ENCODE assay signal across 11 mouse cellular contexts in genomic region chr12:108403957-108404356, GRCm38 (mm10). TPM values are rescaled to one million over a fixed set of nuclear protein-coding genes. Genes with fewer than 3 reads are reported as not detected.
DNase-seq lines count a peak whose midpoint lies in the region; ATAC-seq lines count a peak whose summit lies in the region.
"Had no signal": no experiment of that assay in that cellular context is flagged by ENCODE, and none has a peak within 500 bp of the region (broad histone marks: within the 10 kb centered on the region; RNA-seq: fewer than 3 reads in every experiment).

No protein-coding gene starts in this region.

- H3K9me3 ChIP-seq in limb, embryonic 10.5 days (replicated peaks): no peaks in the 10 kb centered on the region
- H3K9me3 ChIP-seq: embryonic facial prominence, embryonic 12.5 days had no signal

- peak; percentile 83 for ATAC-seq in frontal cortex, adult (ENCODE audit: low TSS enrichment)

- H3K4me1 ChIP-seq in limb, embryonic 10.5 days: peaks cover 24% of the 10 kb centered on the region

- H3K4me3 ChIP-seq in limb, embryonic 10.5 days: no peak overlapping the region
- H3K4me3 ChIP-seq: embryonic facial prominence, embryonic 12.5 days had no signal

- no peaks in the 10 kb centered on the region for H3K27me3 ChIP-seq in limb, embryonic 10.5 days (ENCODE audit: low read depth, poor library complexity, severe bottlenecking)
- H3K27me3 ChIP-seq: embryonic facial prominence, embryonic 12.5 days had no signal

- H3K36me3 ChIP-seq in limb, embryonic 10.5 days: no peaks in the 10 kb centered on the region
- H3K36me3 ChIP-seq: embryonic facial prominence, embryonic 12.5 days had no signal

- intact Hi-C loops in heart, postnatal 14 days (cut with DNase I): loop anchor here (5.0 kb wide), 1 partner anchor 37 kb away; no protein-coding TSS in a partner anchor

- WGBS in limb, embryonic 10.5 days: 57% methylated on average over 6 of the region's 6 CpGs

- no peak for DNase-seq in frontal cortex, postnatal 14 days (ENCODE audit: low spot score in 2 of 2)
- DNase-seq in NIH3T3 (ENCODE audit: low read depth): peak; percentile 97
- peak; percentile 34 to 43 for DNase-seq in heart, postnatal 14 days
- peak; percentile 45 for DNase-seq in limb, embryonic 10.5 days (ENCODE audit: low spot score)
- peak; percentile 21 for DNase-seq in yolk sac, embryonic 10.5 days (ENCODE audit: low spot score)
- no peak for DNase-seq in frontal cortex, postnatal 10 days (ENCODE audit: low spot score in 2 of 2)
- DNase-seq in spleen, adult 18-20 months: no peak

- H3K27ac ChIP-seq in limb, embryonic 10.5 days: no peak overlapping the region
- H3K27ac ChIP-seq: embryonic facial prominence, embryonic 12.5 days; liver, embryonic 14.5 days had no signal

RNA-seq across cellular contexts. Expression of gene Eml1, which starts 33.2 kb away (rescaled TPM):
- total RNA-seq in heart, postnatal 14 days (2021): 10 to 100 TPM; 81.7 to 89.8 TPM
- 47.1 and 64.7 TPM in 2 replicates for polyA plus RNA-seq in limb, embryonic 10.5 days (2016; fragmentation: Nextera tagmentation; extraction: Ambion mirVana)
- total RNA-seq: CH12.LX had no signal

Comparison
In these comparisons a context has a peak if more than half of its experiments do, and no peak if none do; other contexts are left out.
1. DNase-seq: peak in NIH3T3 (single experiment), heart, postnatal 14 days (2 of 2), limb, embryonic 10.5 days (single experiment) and yolk sac, embryonic 10.5 days (single experiment); none in frontal cortex, postnatal 14 days (0 of 2), frontal cortex, postnatal 10 days (0 of 2) and spleen, adult 18-20 months (0 of 2).